Mouse (Mus musculus) urinary bladder, postnatal 25 days (tissue): ENCODE measurements around the gene Islr.

ENCODE experiments used
- DNase-seq: peaks from one replicate; pipeline ENCODE4 v3.0.0; 2022; ENCODE audit warnings: low spot score

The Islr gene

DNA sequence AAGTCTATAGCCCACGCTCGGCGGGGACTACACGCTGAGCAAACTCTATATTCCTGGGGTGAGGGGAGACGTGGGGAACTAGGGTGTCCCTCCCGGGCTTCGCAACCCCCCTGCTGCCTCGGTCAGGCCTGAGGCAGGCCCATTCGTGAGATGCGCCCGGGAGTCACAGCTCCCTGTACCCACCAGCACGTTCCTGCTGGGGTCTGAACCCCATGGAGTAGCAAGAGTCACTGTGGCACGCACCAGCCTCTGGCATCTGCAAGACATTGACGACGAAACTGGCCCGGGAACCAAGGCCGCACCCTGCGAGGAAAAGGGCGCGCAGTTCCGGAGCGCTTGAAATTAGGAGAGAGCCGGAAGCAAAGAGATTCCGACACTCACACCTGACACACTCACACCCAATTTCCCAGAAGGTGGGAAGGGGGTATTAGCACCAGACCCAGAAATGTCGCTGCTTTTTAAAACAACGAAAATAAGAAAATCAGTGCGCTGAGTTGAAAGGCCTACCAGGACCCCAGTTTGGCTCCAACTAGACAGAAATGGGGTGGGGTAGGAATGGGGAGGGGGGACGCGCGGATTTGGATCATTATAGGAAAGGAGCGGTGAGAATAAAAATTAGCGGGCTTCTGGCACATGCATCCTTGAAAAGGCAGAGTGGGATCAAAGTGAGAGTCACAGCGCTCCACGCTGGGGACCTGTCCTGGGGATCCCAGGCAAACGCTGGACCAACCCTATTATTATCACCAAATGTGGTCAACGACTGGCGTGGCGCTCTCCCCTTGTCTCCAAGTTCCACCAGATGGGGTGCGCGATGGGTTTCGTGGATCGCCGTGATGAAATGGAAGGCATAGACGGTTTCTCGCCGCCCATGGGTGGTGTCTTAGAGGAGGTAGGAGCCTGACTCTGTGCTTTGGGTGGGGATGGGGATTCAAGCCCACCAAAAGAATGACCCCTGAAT is 7.2 kb downstream of the Islr start:
- no peak for DNase-seq

GRCm38 (mm10) chr9:58196141-58196540 is 8.0 kb downstream of the Islr start:
- DNase-seq = no peak

- no peak for DNase-seq
Measured at GRCm38 (mm10) chr9:58195671-58196070, 8.4 kb downstream of the Islr start.

GRCm38 (mm10) chr9:58194222-58194621 is 9.9 kb downstream of the Islr start:
- DNase-seq = no peak

GRCm38 (mm10) chr9:58184456-58184855 is 19.6 kb downstream of the Islr start:
- no peak for DNase-seq

DNA sequence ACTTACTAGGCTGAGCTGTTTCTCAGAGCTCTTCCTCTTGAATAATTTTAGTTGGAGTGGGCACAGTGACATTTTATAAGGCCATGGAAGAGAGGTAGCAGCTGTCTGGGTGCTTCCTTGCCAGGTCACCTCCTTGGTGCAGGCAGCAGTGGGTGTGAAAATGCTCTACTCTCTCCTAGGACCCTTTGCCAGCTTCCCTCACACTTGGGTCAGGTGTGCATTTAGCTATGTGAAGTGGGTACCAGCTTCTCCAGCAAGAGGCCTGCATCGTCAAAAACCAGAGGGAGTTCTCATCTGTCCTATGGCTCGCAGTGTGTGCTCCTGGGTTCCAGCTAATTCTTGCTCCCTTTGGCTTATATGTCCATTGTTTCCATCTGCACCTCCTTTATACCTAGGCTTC is 24.7 kb downstream of the Islr start:
- no peak for DNase-seq

DNA sequence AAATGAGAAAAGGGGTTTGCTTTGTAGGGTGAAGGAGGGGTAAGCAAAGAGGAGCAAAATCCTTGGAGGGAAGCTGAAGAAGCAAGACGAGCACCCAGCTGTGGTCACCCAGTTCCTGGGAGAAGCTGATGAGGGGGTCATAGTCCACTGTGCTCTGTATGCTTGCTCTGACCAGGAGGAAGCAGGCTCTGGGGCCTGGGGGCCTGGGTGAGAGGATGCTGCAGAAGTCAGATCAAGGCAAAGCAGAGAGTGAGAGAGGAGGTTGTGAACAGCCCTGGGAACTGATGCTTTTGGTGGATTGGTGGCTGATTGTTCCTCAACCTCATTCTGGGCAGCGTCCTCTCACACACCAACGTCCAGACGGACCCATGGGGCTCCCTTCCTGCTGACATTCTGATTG is 26.9 kb downstream of the Islr start:
- DNase-seq = no peak

DNA sequence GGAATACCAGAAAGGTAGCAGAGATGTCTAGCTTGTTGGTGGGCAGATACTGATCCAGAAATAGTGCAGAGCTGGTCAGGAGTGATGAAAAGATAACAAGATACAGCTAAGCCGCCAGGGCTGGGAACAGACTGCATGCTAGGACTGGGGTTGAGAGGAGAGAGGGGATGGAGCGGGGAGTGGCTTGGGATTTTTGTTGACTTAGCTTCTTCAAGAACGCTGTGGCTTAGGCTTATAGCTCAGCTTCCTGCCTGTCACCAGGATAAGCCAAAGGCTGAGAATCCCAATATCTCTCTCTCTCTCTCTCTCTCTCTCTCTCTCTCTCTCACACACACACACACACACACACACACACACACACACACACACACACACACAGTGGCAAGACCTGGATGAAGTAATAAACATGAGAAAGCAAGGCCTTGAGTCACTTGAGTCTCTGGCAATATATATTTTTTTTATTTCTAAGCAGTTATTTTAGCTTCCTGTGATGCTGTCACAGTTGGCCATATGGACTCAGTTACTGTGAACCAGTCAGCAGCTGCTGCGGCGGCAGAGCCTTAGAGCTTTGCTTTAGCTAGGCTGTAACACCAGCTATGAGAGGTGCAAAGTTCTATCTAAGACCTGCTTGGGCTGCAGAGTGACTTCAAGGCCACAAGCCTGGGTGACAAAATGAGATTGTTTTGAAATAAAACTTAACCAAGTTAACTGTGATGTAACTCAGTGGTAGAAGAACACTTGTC is 28.2 kb downstream of the Islr start:
- no peak for DNase-seq

- no peak for DNase-seq
Measured at GRCm38 (mm10) chr9:58174818-58175251, 29.3 kb downstream of the Islr start.

GRCm38 (mm10) chr9:58172863-58173262 is 31.2 kb downstream of the Islr start:
- no peak for DNase-seq

GRCm38 (mm10) chr9:58169426-58169825 is 34.7 kb downstream of the Islr start:
- no peak for DNase-seq

DNA sequence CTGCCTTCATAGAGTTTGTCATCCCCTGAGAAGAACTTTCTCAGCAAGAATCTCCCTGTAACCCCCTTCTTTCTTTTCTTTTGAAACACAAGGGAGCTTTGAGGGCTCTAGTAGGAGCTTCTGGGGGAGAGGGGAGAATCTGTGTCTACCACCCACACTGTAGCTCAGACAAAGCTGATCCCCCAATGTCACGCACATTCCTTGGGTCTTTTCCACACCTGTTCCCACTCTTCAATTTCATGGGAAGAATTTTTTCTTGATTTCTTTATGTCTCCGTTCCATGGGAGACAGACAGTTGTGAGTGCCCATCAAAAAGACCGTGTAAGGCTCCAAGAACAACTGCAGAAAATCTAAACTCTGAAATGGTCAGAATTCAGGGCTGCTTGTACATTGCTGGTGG is 35.2 kb downstream of the Islr start:
- DNase-seq = no peak

- DNase-seq = no peak
Measured at GRCm38 (mm10) chr9:58165779-58166178, 38.3 kb downstream of the Islr start.

DNA sequence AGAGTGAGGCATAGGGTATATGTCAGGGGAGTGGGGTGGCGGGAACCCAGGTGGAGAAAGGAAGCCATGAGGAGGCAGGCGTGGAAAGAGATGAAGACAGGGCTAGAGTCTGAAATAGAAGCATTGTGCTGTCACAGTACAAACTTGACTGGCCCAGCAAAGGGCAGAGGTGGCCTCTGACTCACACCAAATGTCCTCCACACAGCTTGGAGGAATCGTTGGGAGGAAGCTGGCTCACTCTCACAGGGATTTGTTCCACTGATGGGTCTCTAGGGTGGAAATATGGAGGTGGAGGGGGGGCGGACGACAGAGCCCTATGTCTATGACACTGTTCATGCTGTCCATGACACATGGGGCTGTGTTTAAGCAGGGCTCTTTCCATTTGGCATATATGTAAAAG is 41.0 kb downstream of the Islr start:
- no peak for DNase-seq

DNA sequence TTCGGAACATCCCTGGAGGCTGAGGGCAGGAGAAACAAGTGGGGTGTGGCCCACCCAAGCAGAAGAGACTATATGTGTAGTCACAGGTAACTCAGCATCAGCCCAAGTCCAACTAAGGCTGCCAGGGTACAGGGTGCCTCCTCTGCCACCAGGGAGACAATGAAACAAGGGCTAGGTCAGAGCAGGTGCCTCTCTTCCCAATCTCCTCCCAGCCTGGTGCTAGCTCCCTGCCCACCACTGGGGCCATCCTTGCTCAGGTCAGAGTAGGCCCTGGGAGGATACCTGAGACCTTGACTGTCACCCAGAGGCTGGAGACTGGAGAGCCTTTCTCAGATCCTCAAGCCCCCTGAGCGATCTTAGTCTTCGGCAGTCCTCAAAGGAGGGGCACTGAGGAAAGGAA is 41.9 kb downstream of the Islr start:
- DNase-seq = no peak

DNA sequence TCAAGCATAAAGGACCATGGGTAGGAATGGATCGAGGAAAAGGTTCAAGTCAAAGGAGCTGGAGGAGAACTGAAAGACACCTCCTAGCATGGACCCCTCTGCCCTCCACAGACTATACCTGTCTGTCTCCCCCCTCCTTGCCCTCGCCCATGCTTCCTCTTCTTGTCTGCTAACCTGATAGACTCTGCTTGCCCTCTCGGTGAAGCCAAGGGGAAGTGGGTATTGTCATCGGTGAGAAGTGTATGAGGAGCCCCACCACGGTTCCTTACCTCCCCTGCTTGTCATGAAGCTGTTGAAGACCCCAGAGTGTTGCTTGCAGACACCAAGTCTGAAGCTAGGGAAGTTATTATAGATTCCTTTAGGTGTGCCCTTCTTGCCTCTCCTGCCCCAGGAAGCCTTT is 43.8 kb downstream of the Islr start:
- DNase-seq = no peak

- DNase-seq = no peak
Measured at GRCm38 (mm10) chr9:58159855-58160254, 44.3 kb downstream of the Islr start.

GRCm38 (mm10) chr9:58158541-58159311 is 45.4 kb downstream of the Islr start:
- no peak for DNase-seq

GRCm38 (mm10) chr9:58157838-58158237 is 46.3 kb downstream of the Islr start:
- DNase-seq = no peak

- no peak for DNase-seq
Measured at GRCm38 (mm10) chr9:58156819-58157560, 47.1 kb downstream of the Islr start.

- DNase-seq = no peak
Measured at GRCm38 (mm10) chr9:58155366-58155765, 48.7 kb downstream of the Islr start.

- DNase-seq = no peak
Measured at GRCm38 (mm10) chr9:58153095-58153494, 51.0 kb downstream of the Islr start.
